Mouse (Mus musculus) heart, postnatal 25 days (tissue): Measurements from ENCODE around the gene Bcl2l1. TPM values are rescaled to one million over a fixed set of nuclear protein-coding genes. Genes with fewer than 3 reads are reported as not detected.

Source experiments
- DNase-seq: peaks from one replicate; pipeline ENCODE4 v3.0.0; 2022; ENCODE audit warnings: low spot score
- intact Hi-C: fragments of 180-260 bp; cut with DNase I; formaldehyde crosslinking; loops from one replicate; pipeline ENCODE4 v1.15.1; 2025
- total RNA-seq, 2 experiments: library from RNA; stranded (reverse); gene quantifications; 2 replicates each; pipeline ENCODE4 v1.2.3; 2021

Bcl2l1 gene
- total RNA-seq, 2 experiments from 2014 or later = 58.6 to 59.0 TPM

GRCm38 (mm10) chr2:152805111-152805490 lies 26.4 kb downstream of the Bcl2l1 start:
- intact Hi-C loops = no loop called here
- no peak for DNase-seq

GRCm38 (mm10) chr2:152804408-152805110 lies 27.0 kb downstream of the Bcl2l1 start:
- intact Hi-C loops = no loop called here
- DNase-seq = no peak

GRCm38 (mm10) chr2:152803081-152803480 lies 28.4 kb downstream of the Bcl2l1 start:
- intact Hi-C loops = no loop called here
- no peak for DNase-seq

- intact Hi-C loops = no loop called here
- DNase-seq = no peak
Observed at GRCm38 (mm10) chr2:152802303-152802702, 29.2 kb downstream of the Bcl2l1 start.

- intact Hi-C loops = no loop called here
- DNase-seq = no peak
Observed at GRCm38 (mm10) chr2:152800762-152801113, 30.8 kb downstream of the Bcl2l1 start.

GRCm38 (mm10) chr2:152799954-152800761 lies 31.4 kb downstream of the Bcl2l1 start:
- intact Hi-C loops = no loop called here
- DNase-seq = no peak

- DNase-seq = no peak
- intact Hi-C loops = no loop called here
Observed at GRCm38 (mm10) chr2:152797589-152797988, 33.9 kb downstream of the Bcl2l1 start.

GRCm38 (mm10) chr2:152794281-152794827 lies 37.2 kb downstream of the Bcl2l1 start:
- no peak for DNase-seq
- intact Hi-C loops = no loop called here

GRCm38 (mm10) chr2:152793381-152793780 lies 38.1 kb downstream of the Bcl2l1 start:
- intact Hi-C loops = no loop called here
- no peak for DNase-seq

- peak; percentile 40 for DNase-seq
- intact Hi-C loops = no loop called here
Observed at GRCm38 (mm10) chr2:152792461-152792860, 39.1 kb downstream of the Bcl2l1 start.

GRCm38 (mm10) chr2:152789591-152789999 lies 41.9 kb downstream of the Bcl2l1 start:
- DNase-seq = peak; percentile 59
- intact Hi-C loops = no loop called here

GRCm38 (mm10) chr2:152788892-152789421 lies 42.6 kb downstream of the Bcl2l1 start:
- peak; percentile 52 for DNase-seq
- intact Hi-C loops = no loop called here

GRCm38 (mm10) chr2:152787543-152787942 lies 44.0 kb downstream of the Bcl2l1 start:
- intact Hi-C loops = no loop called here
- DNase-seq = no peak

GRCm38 (mm10) chr2:152787136-152787535 lies 44.4 kb downstream of the Bcl2l1 start:
- intact Hi-C loops = no loop called here
- no peak for DNase-seq

- peak; percentile 92 for DNase-seq
- intact Hi-C loops = loop anchor here (1.0 to 2.0 kb wide), 4 partner anchors 17 to 47 kb away; no protein-coding TSS in a partner anchor
Observed at GRCm38 (mm10) chr2:152785446-152786350, 45.8 kb downstream of the Bcl2l1 start.

- intact Hi-C loops = loop anchor here (1.0 to 2.0 kb wide), 4 partner anchors 16 to 46 kb away; no protein-coding TSS in a partner anchor
Observed at GRCm38 (mm10) chr2:152784640-152785039, 46.9 kb downstream of the Bcl2l1 start.

GRCm38 (mm10) chr2:152783241-152783640 lies 48.3 kb downstream of the Bcl2l1 start:
- intact Hi-C loops = no loop called here
- no peak for DNase-seq

More at GRCm38 (mm10) chr2:152784640-152785039, 46.9 kb downstream of the Bcl2l1 start:
- DNase-seq = no peak

GRCm38 (mm10) chr2:152782656-152783055 lies 48.9 kb downstream of the Bcl2l1 start:
- intact Hi-C loops = no loop called here

GRCm38 (mm10) chr2:152781031-152781711 lies 50.4 kb downstream of the Bcl2l1 start:
- intact Hi-C loops = no loop called here
- no peak for DNase-seq

More at GRCm38 (mm10) chr2:152782656-152783055, 48.9 kb downstream of the Bcl2l1 start:
- DNase-seq = no peak
